In the genomic region with DNA sequence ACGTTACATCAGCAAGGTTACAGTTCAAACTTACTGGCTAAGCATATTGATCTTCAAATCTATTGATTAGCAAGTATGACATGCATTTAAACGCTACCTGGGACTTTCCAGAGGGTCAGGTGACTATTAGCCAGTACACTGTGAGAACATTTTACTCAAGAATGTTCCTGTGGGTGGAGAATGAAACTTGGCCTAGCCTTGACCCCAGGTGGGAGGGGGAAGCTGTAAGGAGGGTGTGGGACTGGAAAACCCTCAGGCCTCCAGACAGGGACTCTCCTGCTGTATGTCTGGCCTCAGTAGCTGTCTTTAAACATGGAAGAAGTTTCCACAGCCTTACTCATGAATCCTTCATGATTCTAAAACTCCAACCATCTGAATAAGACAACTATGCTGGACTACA, we compare ENCODE assay signal across 25 mouse cellular contexts. TPM values are rescaled to one million over a fixed set of nuclear protein-coding genes. Genes with fewer than 3 reads are reported as not detected.
DNase-seq lines count a peak whose midpoint lies in the region; ATAC-seq and TF ChIP-seq lines count a peak whose summit lies in the region.
"Had no signal": no experiment of that assay in that cellular context is flagged by ENCODE, and none has a peak within 500 bp of the region (broad histone marks: within the 10 kb centered on the region; RNA-seq: fewer than 3 reads in every experiment).

No protein-coding gene starts in this region.

- TF ChIP-seq RAD21 in CH12.LX (IDR thresholded peaks at IDR 0.05; ENCODE audit: low read depth, low read length) = no peak

- in situ Hi-C loops in CH12.LX (cut with MboI; ENCODE audit: low pct_ligation_motif_present, low pct_unique_long_range_greater_than_20kb, low sequenced_read_pairs) = loop anchor here (25.0 kb wide), 1 partner anchor 296 kb away; no protein-coding TSS in a partner anchor

- 95% methylated on average over 2 of the region's 2 CpGs for whole genome bisulfite sequencing in forebrain, embryonic 16.5 days

- H3K9ac ChIP-seq in CH12.LX (ENCODE audit: insufficient read depth, low read depth) = no peak overlapping the region
- H3K9ac ChIP-seq in forebrain, embryonic 16.5 days (replicated peaks; ENCODE audit: low read depth, low read length) = no peak overlapping the region

- peak; percentile 16 for DNase-seq in CH12.LX (ENCODE audit: extremely low read depth)
- peak; percentile 72 for DNase-seq in ES-CJ7 (ENCODE audit: low read depth, low spot score)
- peak; percentile 75 for DNase-seq in R1 (ENCODE audit: low read depth, low spot score)
- DNase-seq in ZHBTc4 (ENCODE audit: low read depth, low spot score) = peak; percentile 66
- no peak for DNase-seq in embryo, embryonic 9.5 days (ENCODE audit: extremely low spot score)
- DNase-seq in cerebellum, postnatal 25 days = no peak
- no peak for DNase-seq in spleen, postnatal 10 days (ENCODE audit: low spot score in 2 of 2)
- DNase-seq: adrenal gland, adult 2 months; adrenal gland, adult 8-10 months; adrenal gland, postnatal 10 days; adrenal gland, postnatal 14 days; adrenal gland, postnatal 25 days; adrenal gland, postnatal 36 days; B cell, adult 2 months; cerebellum, adult 11 months; cerebellum, adult 11-12 months; cerebellum, adult 18-20 months; cerebellum, adult 2 months; cerebellum, adult 8-10 months; cerebellum, adult 9-10 months had no signal

- no peak for TF ChIP-seq EP300 in CH12.LX (IDR thresholded peaks at IDR 0.05; ENCODE audit: low read length)

- peaks cover 9 to 12% of the 10 kb centered on the region in 2 experiments; a peak in 3 of 4 replicates for H3K4me1 ChIP-seq in CH12.LX (ENCODE audit: control insufficient read depth in 1 of 2, insufficient read depth in 2 of 2)
- no peaks in the 10 kb centered on the region for H3K4me1 ChIP-seq in forebrain, embryonic 16.5 days (replicated peaks; ENCODE audit: control insufficient read depth, insufficient read depth, low read length)

- TF ChIP-seq POLR2A in CH12.LX (IDR thresholded peaks at IDR 0.05; ENCODE audit: low read depth, low read length) = no peak

- dilution Hi-C loops in CH12.LX (cut with MboI; ENCODE audit: extremely low pct_ligation_motif_present, extremely low pct_unique_long_range_greater_than_20kb, low sequenced_read_pairs) = no loop called here

- no peak overlapping the region for H3K4me3 ChIP-seq in CH12.LX (replicated peaks in 1 of 3; ENCODE audit: low read depth in 2 of 3, low read length in 2 of 3, poor library complexity in 1 of 3)
- H3K4me3 ChIP-seq in forebrain, embryonic 16.5 days (replicated peaks; ENCODE audit: low read length) = no peak overlapping the region

- no peaks in the 10 kb centered on the region for H3K9me3 ChIP-seq in CH12.LX (replicated peaks; ENCODE audit: low read length)
- H3K9me3 ChIP-seq in forebrain, embryonic 16.5 days (ENCODE audit: control insufficient read depth, low read length) = no peaks in the 10 kb centered on the region
- H3K9me3 ChIP-seq: G1E had no signal

- no peak for TF ChIP-seq CTCF in CH12.LX (conservative IDR thresholded peaks at IDR 0.05 in 1 of 2, IDR thresholded peaks at IDR 0.05 in 1 of 2; ENCODE audit: low read depth in 2 of 2, low read length in 2 of 2)

- no peak overlapping the region for H3K27ac ChIP-seq in CH12.LX (ENCODE audit: insufficient read depth, low read depth)
- no peak overlapping the region for H3K27ac ChIP-seq in forebrain, embryonic 16.5 days (ENCODE audit: low read length)

- H3K27me3 ChIP-seq in CH12.LX (replicated peaks) = no peaks in the 10 kb centered on the region
- H3K27me3 ChIP-seq in forebrain, embryonic 16.5 days (replicated peaks; ENCODE audit: control insufficient read depth, insufficient read depth, low read length) = no peaks in the 10 kb centered on the region
- H3K27me3 ChIP-seq: Patski had no signal

- no peak overlapping the region for H3K4me2 ChIP-seq in CH12.LX (ENCODE audit: insufficient read depth, low read depth, poor library complexity, severe bottlenecking)
- no peak overlapping the region for H3K4me2 ChIP-seq in forebrain, embryonic 16.5 days (ENCODE audit: low read length)

- no peaks in the 10 kb centered on the region for H3K79me2 ChIP-seq in CH12.LX (replicated peaks; ENCODE audit: control insufficient read depth, extremely low read depth, insufficient read depth, poor library complexity, severe bottlenecking)

- no peak for ATAC-seq in forebrain, embryonic 16.5 days
- ATAC-seq: activated CD4-positive, CD25-positive, alpha-beta regulatory T cell, adult 4 months; CD4-positive, CD25-positive, alpha-beta regulatory T cell, adult 4 months; Patski had no signal

- H3K36me3 ChIP-seq in CH12.LX (replicated peaks in 1 of 2; ENCODE audit: control insufficient read depth in 1 of 2, insufficient read depth in 1 of 2, low read length in 1 of 2) = no peaks in the 10 kb centered on the region
- H3K36me3 ChIP-seq in forebrain, embryonic 16.5 days (ENCODE audit: control insufficient read depth, insufficient read depth) = no peaks in the 10 kb centered on the region
- H3K36me3 ChIP-seq: G1E had no signal

TF ChIP-seq in CH12.LX, 34 proteins besides CTCF, POLR2A, EP300 and RAD21:
- TF ChIP-seq HCFC1 (IDR thresholded peaks at IDR 0.05; ENCODE audit: low read depth, low read length) (no peak), IRF4 (IDR thresholded peaks at IDR 0.05; ENCODE audit: low read depth, low read length) (peak; percentile 6; the same call in 1 of the 2 replicates), CHD2 (IDR thresholded peaks at IDR 0.05; ENCODE audit: low read length) (no peak), BHLHE40 (IDR thresholded peaks at IDR 0.05; ENCODE audit: low read depth, low read length) (peak; percentile 45)

RNA-seq across cellular contexts. Expression of gene Etaa1, which starts 29.7 kb away (rescaled TPM):
- total RNA-seq in CH12.LX (2012; rRNA removed) = 22.0 and 22.6 TPM in 2 replicates
- 27.4 and 32.5 TPM in 2 replicates for total RNA-seq in CH12.LX (2014; rRNA removed)
- 37.9 and 38.5 TPM in 2 replicates for polyA plus RNA-seq in CH12.LX (2012; ENCODE audit: insufficient read length, low read depth)
- 7.6 and 9.2 TPM in 2 replicates for polyA plus RNA-seq in forebrain, embryonic 16.5 days (2015; fragmentation: Nextera tagmentation; extraction: Ambion mirVana)

Comparison
In these comparisons a context has a peak if more than half of its experiments do, and no peak if none do; other contexts are left out.
1. DNase-seq: peak in CH12.LX (single experiment), ES-CJ7 (single experiment), R1 (single experiment) and ZHBTc4 (single experiment); none in embryo, embryonic 9.5 days (single experiment), cerebellum, postnatal 25 days (0 of 2) and spleen, postnatal 10 days (0 of 2).